Mouse (Mus musculus) erythroblast, embryonic 14.5 days (primary cell): ENCODE measurements around the gene Cfap65. TPM values are rescaled to one million over a fixed set of nuclear protein-coding genes. Genes with fewer than 3 reads are reported as not detected.

Experiments used
- H3K27me3 ChIP-seq: 2 replicates; pipeline ENCODE4 v1.6.1; 2012; ENCODE audit warnings: inconsistent platforms; ENCODE audit not compliant: control insufficient read depth
- H3K36me3 ChIP-seq: 2 replicates; pipeline ENCODE4 v1.6.1; 2012; ENCODE audit warnings: mild to moderate bottlenecking, inconsistent platforms; ENCODE audit not compliant: control insufficient read depth
- H3K4me1 ChIP-seq: 2 replicates; pipeline ENCODE4 v1.6.1; 2012; ENCODE audit warnings: inconsistent platforms; ENCODE audit not compliant: control insufficient read depth
- H3K4me3 ChIP-seq: replicated peaks from 2 replicates; pipeline ENCODE3; 2012; ENCODE audit warnings: moderate library complexity, mild to moderate bottlenecking, inconsistent platforms
- H3K9me3 ChIP-seq: 2 replicates; pipeline ENCODE4 v1.6.1; 2012; ENCODE audit warnings: low read length, inconsistent platforms, mixed read lengths; ENCODE audit not compliant: control insufficient read depth
- GATA1 ChIP-seq: IDR thresholded peaks from 2 replicates; pipeline ENCODE4 v1.6.1; 2012; ENCODE audit warnings: low read length, inconsistent platforms, mixed read lengths
- TAL1 ChIP-seq: IDR thresholded peaks from 3 replicates; pipeline ENCODE4 v1.6.1; 2012; ENCODE audit warnings: low read length, inconsistent platforms, mixed read lengths
- polyA plus RNA-seq: library from polyadenylated mRNA; stranded (reverse); fragments of >175 nt; gene quantifications from 2 replicates; pipeline ENCODE4 v1.2.3, GENCODE M21; 2012

Cfap65 gene
- not detected in 2 replicates for polyA plus RNA-seq

DNA sequence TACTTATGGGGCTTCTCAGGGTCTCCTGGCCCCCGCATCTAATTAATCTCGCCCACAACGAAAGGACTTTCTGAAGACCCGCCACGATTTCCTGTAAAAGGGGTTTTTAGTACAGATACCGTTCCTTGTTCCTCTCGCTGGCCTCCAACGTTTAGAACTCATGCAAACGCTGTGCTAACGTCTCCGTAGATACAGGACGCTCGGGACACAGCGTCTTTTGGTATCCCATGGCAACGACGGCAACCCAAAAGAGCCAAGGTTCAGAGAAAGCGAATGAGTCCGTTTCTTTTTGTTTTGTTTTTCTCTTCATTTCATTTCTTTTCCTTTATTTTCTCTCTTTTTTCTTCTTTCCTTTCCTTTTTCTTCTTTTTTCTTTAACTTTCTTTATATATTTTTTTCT, at the start of gene Cfap65:
Cfap65 (minus strand) TSS at position 198 of the 400 bp plus-strand sequence.
- TF ChIP-seq TAL1 (no peak), GATA1 (no peak)
- no peaks in the 10 kb centered on the region for H3K36me3 ChIP-seq
- peaks cover 22% of the 10 kb centered on the region for H3K27me3 ChIP-seq
- H3K4me1 ChIP-seq = no peaks in the 10 kb centered on the region
- H3K4me3 ChIP-seq = no peak within 1 kb of the TSS
- no peaks in the 10 kb centered on the region for H3K9me3 ChIP-seq

DNA sequence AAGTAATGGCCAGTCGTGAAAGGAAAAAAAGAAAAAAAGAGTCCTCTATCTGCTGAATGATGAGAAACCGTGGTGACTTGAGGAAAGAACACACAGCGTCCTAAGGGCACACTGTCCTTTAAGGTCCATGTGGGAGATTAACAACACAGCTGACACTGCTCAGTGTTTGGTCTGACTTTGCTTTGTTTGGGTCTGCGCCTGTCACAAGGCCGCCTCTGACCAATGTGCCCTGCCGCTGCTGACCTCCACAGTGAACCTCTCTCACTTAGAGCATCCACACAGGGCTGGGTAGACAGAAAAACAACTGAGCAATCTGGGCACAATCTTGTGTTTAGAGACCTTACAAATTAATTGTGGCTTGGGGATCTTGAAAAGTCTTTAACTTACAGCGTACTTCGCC, 41.6 kb upstream of the Cfap65 start:
- Histone ChIP-seq H3K4me1 (no peaks in the 10 kb centered on the region), H3K9me3 (no peaks in the 10 kb centered on the region), H3K27me3 (no peaks in the 10 kb centered on the region), H3K4me3 (no peak overlapping the region), H3K36me3 (no peaks in the 10 kb centered on the region)
- TF ChIP-seq GATA1 = no peak
- no peak for TF ChIP-seq TAL1

DNA sequence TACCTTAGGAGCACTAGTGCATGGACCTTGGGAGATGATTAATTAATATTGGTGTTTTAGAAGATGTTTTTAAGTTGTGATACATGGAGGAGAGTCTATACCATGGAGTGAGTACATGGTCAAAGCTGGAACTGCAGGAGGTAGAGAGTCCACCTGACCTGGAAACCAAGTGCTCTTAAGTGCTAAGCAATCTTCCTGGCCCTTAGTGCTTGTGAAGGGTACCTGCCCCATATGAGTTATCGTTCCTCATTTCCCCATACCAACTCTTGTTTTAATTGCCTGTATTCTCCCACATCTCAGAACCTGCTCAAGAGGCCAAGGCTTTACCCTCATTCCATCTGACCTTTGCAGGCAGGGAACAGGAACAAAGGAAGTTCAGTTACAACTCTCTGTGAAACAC, 40.5 kb upstream of the Cfap65 start:
- TF ChIP-seq GATA1 = no peak
- TF ChIP-seq TAL1 = no peak
- no peaks in the 10 kb centered on the region for H3K36me3 ChIP-seq
- no peaks in the 10 kb centered on the region for H3K9me3 ChIP-seq
- H3K27me3 ChIP-seq = no peaks in the 10 kb centered on the region
- H3K4me1 ChIP-seq = no peaks in the 10 kb centered on the region
- H3K4me3 ChIP-seq = no peak overlapping the region

DNA sequence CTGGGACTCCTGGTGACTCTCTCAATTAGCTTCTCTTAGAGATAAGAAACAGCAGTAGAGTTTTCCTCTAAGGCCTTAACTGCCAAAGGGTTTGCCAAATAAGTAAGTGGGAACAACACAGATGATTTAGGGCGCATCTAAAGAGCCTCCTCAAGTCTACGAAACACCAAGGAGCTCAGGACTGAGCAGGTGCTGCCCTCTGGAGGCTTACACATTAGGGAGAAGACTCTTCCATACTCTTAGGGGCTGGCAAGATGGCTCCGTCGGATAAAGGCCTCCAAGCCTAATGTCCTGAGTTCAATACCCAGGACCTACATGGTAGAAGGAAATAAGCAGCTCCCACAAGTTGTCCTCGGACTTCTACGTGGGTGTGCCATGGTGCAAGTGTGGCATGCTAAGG, 38.2 kb upstream of the Cfap65 start:
- H3K4me3 ChIP-seq = no peak overlapping the region
- no peaks in the 10 kb centered on the region for H3K9me3 ChIP-seq
- no peak for TF ChIP-seq TAL1
- no peak for TF ChIP-seq GATA1
- H3K4me1 ChIP-seq = no peaks in the 10 kb centered on the region
- no peaks in the 10 kb centered on the region for H3K36me3 ChIP-seq
- H3K27me3 ChIP-seq = no peaks in the 10 kb centered on the region

DNA sequence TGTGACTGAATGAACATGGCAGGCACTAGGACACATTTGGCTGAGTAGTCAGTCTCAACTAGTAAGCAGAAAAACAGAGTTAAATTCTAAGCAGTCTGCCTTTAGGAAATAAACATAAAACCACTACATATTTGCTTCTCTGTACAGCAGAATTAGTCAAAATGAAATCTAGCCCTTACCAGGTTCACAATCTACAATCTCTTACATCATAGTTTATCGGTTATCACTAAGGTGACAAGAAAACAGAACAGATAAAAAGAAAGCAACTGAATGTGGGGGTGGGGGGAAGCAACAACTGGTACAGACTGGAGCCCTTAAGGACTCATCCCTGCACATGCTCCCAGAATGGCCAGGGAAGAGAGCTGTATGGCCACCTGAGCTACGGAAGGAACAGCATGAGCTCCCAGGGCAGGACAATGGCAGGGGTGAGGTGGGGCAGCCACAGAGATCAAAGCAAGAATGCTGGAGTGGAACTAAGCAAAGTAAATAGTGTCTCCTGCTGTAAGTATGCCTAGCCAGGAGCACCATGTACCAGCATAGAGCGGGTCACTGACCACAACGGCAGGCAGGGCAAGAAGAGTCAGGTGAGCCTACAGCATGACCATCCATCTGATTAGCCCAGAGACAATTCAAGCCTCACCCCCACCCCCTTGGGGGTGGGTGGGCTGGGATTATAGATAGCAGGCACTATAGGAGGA, 36.1 kb upstream of the Cfap65 start:
- no peaks in the 10 kb centered on the region for H3K36me3 ChIP-seq
- H3K4me1 ChIP-seq = no peaks in the 10 kb centered on the region
- no peaks in the 10 kb centered on the region for H3K9me3 ChIP-seq
- TF ChIP-seq TAL1 (no peak), GATA1 (no peak)
- H3K4me3 ChIP-seq = no peak overlapping the region
- H3K27me3 ChIP-seq = no peaks in the 10 kb centered on the region

DNA sequence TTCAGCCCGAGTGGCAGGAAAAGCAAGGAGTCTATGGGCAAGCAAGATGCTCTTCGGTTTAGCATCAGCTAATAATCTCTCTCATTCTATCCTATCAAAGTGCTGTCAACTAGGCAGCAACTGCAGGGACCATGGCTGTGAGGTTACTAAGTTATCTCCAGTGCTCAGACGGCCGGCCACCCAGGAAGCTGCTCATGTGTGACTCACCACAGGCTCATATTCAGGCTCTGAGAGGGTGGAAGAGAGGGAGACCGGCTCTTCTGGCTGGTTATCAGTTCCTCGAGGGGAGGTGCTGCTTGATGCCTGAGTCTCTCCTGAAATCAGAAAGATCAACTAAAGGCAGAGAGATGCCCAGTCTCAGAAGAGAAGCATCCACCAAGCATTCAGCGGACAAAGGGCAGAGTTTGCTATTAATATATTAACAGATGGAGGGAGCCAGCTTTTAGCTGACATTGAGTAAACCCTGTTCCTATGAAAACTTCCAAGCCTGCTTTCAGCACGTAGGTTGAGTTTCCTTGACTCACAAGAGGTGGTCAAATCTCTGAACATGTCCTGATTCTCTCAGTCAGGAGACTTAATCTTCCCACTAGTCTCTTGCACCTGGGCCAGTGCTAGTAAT, 32.7 kb upstream of the Cfap65 start:
- Histone ChIP-seq H3K36me3 (no peaks in the 10 kb centered on the region), H3K4me1 (no peaks in the 10 kb centered on the region), H3K9me3 (no peaks in the 10 kb centered on the region), H3K4me3 (no peak overlapping the region), H3K27me3 (no peaks in the 10 kb centered on the region)
- no peak for TF ChIP-seq GATA1
- TF ChIP-seq TAL1 = no peak

DNA sequence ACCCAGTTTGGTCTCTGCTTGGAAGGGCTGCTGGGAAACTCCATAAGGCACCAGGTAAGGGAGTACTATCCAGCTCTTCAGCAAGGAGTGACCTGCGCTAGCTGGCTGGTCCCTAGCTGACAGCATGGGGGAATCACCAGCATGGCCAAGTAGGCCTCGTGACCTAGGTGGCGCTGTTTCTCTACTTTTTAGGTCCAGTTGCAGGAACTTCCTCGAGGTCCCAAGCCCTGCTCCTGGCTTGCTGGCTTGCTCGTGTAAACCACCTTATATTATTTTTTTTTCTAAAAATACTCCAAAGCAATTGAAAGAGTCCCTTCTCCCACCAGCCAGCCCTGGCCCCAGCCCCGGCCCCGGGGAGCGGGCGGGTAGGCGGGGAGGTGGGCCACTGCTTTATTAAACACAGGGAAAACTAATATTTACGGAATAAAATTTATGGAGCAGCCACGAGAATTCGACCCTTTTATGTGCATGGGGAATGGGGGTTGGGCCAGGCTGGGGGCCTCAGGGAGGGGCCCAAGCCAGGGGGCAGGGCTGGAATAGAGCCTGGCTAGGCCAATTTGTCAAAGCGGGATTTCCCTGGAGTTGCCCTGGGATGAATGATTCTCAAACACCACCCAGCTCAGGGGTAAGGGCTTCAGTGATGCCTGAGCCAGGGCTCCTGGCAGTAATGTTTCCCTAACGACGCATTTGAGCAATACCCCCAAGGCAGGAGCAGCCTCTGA, 29.3 kb upstream of the Cfap65 start:
- TF ChIP-seq TAL1 (no peak), GATA1 (no peak)
- H3K9me3 ChIP-seq = no peaks in the 10 kb centered on the region
- H3K27me3 ChIP-seq = no peaks in the 10 kb centered on the region
- H3K4me1 ChIP-seq = no peaks in the 10 kb centered on the region
- no peaks in the 10 kb centered on the region for H3K36me3 ChIP-seq
- H3K4me3 ChIP-seq = no peak overlapping the region

DNA sequence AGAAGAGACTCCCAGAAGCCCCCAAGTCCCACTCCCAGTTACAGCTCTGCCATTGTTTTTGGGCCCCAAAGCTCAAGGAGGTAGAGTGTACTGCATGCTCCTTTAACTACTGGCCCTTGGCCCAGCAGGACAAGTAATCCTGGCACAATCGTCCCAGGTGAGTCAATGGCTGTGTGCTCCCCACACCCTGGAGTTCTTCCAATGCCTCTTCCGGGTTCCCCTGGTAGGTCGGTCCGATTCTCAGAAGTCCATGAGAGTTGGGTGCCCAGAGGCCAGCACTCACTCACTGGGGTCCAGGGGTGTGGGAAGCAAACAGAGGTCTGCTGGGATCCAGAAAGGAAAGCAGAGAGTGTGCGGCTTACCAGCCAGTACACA, 27.4 kb upstream of the Cfap65 start:
- H3K4me3 ChIP-seq = no peak overlapping the region
- H3K4me1 ChIP-seq = no peaks in the 10 kb centered on the region
- no peaks in the 10 kb centered on the region for H3K27me3 ChIP-seq
- H3K36me3 ChIP-seq = no peaks in the 10 kb centered on the region
- no peaks in the 10 kb centered on the region for H3K9me3 ChIP-seq
- TF ChIP-seq GATA1 (no peak), TAL1 (no peak)

DNA sequence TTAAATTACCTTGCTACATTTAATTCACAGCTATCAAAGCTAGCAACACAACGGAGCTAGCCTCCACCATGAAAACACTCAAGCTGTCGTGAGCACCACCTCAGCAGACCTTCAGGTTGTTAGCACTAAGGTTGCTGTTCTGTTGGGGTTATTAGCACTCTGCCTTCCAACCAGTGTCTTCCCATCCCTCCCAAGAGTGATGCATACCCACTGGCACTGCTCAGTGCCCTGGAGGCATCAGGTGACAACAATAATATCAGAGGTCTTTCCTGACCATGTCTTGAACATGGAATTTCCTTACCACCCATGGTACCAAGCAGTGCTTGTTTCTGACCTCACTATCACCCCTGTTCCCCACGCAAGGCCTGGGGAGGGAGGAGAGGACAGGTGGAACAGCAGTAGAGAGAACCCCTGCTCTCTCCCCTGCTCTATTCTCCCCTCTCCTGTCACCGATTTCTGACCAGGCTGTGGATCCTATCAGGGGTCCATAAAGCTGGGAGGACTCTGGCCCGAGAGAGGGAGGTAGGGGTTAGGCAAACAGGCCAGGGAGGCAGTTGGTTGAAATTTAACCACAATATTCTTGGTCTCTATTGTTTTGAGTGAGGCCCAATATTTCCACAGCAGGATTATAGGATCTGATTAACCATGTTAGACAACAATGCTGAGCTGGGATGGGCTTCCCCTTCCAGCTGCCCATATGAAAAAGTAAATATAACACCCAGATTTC, 26.9 kb upstream of the Cfap65 start:
- no peaks in the 10 kb centered on the region for H3K9me3 ChIP-seq
- no peaks in the 10 kb centered on the region for H3K4me1 ChIP-seq
- H3K36me3 ChIP-seq = no peaks in the 10 kb centered on the region
- H3K4me3 ChIP-seq = no peak overlapping the region
- no peak for TF ChIP-seq TAL1
- TF ChIP-seq GATA1 = no peak
- H3K27me3 ChIP-seq = no peaks in the 10 kb centered on the region
